Mouse (Mus musculus) kidney, adult 11 months (tissue): ENCODE data around the gene Eif1ad.
"Not testable (repeated sequence)": the region's sequence is repeated elsewhere in the genome, so short reads cannot be mapped to it uniquely, and the experiment has no call there.

Experiments used
- DNase-seq: peaks from one replicate; pipeline ENCODE4 v3.0.0; 2022

The Eif1ad gene

DNA sequence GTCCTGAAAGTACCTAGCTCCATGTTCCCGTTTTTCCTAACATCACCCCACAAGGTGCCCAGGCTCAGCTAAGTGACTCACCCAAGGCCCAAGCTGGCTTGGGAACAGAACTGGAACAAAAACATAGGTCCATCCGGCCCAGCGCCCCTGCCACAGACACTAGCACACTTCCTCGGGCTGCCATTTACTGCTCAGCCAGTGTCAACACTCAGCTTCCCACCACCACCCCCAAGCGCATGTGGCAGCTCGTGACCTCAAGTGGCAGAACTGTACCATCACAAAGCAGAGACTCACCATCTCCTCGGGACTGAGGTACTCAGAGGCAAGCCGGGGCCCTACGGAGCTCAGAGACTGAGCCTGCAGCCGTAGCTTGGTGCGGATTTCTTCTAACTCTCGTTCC, 16.8 kb downstream of the Eif1ad start:
- no peak for DNase-seq

- no peak for DNase-seq
Observed at GRCm38 (mm10) chr19:5384715-5385114, 18.2 kb downstream of the Eif1ad start.

DNA sequence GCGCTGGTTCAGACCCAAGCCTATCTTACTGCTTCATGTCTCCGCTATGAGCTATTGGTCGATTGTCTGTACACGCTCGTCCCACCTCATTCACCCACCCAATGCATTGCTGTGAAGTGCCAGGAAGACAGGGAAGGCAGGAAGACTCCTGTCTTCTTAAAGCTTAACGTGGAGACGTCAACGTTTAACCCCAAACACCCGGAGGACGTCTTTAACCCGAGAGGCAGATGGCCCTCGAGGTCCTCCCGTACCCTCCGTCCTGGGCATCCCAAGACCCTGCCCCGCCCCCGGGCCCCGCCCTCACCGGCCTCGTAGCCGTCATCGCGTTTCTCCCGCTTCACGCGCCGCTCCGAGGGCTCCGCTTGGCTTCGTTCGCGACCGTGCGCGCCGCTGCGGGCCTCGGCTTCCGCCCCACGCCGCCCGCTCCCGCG, 21.5 kb downstream of the Eif1ad start:
- no peak for DNase-seq

DNA sequence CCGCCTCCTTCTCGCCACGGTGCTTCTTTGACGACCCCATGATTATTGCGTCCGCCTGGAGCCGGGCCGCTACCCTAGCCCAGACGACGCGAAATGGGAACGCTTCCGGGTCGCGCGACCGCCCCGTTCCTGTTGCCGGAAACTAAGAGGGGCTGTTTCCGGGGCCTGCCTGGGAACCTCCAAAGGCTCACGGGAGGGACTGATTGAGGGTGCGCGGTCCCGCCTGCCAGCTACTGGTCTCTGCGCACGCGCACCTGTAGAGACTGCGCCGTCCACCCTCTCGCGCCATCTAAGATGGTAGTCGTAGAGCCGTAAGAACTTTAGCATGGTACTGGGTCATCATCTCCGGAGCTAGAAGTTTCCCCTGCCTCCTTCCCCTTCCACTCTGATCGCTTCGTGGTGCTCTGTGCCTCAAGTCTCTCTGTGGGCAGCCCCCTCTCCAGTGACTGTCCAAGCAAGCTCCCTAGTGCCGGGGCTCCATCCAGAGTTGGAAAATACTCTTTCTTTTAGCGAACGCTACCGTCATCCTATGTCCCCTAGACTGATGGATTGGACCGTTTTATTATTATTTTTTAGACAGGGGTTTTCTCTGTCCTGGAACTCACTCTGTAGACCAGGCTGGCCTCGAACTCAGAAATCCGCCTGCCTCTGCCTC, 22.2 kb downstream of the Eif1ad start, which contains the start of gene Sart1:
TSS of gene Sart1 (minus strand) at position 116 of the 655 bp plus-strand sequence.
- peak; percentile 96 for DNase-seq

GRCm38 (mm10) chr19:5389647-5390046, 23.1 kb downstream of the Eif1ad start:
- peak; percentile 34 for DNase-seq

DNA sequence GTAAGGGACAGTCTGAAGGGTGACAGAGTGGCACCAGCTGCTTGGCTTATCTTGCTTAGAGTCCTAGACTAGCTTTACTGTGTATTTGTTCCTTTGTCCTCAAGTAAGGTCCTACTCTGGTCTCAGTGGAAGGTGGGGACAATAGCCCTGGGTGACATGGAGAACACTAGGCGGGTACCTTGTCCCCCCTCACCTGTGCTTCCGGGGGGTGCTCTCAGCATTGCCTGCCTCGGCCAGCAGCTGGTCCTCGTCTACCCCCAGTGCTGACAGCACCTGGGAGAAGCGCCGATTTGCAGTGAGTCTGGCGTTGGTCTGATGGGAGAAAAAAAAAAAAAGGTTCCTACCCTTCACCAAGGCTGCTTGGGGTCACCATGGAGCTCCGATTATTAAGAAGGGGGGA, 23.9 kb downstream of the Eif1ad start:
- DNase-seq, result no peak

GRCm38 (mm10) chr19:5392892-5393291, 26.4 kb downstream of the Eif1ad start:
- DNase-seq, result peak; percentile 66

DNA sequence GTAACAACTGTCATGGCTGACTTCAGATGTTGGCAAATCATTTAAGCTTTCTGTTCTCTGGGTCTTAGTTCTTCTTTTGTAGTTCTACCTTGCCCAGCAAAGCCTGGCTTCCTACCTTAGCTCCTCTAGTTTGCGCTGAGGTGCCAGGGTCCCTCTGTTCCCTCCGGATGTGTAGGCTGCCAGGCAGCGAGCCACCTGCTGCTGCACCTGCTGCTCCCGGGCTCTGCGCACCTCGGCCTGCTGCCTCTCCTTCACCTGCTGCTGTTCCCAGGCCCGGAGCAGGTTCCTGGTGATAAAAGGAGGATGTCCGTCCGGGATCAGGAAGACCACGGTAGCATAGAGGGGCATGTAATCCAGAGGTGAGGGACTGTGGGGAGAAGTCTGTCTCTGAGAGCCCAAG, 27.6 kb downstream of the Eif1ad start:
- no peak for DNase-seq

GRCm38 (mm10) chr19:5395371-5395770, 28.8 kb downstream of the Eif1ad start:
- DNase-seq, result no peak

DNA sequence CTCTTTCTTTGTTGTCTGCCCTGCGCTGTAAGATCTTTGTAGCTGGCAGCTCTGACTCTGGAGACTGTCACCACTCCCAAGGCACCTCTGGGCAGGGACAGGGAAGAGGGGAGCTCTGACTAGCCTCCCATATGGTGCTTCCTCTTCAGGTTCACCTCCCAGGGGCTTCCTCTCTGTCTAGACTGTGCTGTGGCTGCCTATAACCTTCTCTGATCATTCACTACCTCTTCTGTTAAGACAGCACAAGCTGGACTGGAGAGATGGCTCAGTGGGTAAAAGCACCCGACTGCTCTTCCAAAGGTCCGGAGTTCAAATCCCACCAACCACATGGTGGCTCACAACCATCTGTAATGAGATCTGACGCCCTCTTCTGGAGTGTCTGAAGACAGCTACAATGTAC, 34.5 kb downstream of the Eif1ad start:
- not testable (repeated sequence) for DNase-seq

DNA sequence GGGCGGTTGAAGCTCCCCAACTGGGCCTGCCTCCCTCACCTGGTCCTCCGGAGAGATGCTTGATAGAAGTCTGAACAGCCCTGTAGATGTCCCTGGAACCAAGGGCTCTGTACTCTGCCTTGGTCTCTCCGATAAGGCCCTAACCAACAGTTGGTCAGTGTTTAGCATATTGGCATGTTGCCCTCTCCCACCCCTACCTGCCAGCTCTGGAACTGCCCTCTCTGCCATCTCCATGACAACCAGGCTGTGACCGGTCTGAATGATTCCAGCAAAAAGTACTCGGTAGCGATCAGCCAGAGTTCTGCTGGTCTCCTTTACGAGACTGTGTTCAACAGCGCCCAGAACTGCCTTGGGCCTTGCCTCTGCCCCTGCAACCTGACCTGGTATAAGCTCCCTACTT, 35.8 kb downstream of the Eif1ad start, which contains the start of gene Tsga10ip:
TSS of gene Tsga10ip (minus strand) at position 234 of the 400 bp plus-strand sequence.
- DNase-seq, result no peak

DNA sequence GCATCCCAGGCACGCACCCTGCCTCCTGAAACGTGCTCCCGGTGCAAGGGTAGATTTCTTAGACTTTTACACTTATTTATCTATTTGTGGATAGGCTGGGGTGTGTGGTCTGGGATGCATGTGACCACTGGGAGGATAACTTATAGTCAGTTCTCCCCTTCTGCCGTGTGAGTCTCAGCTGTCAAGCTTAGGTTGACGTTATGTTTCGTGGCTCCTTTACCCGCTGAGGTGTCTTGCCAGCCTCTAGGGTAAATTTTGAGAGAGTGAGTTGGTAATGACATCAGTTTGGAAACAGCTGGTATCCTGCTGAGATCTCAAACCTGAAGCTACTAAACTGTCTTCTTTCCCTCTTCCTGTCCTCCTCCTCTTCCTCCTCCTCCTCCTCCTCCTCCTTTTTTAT, 39.4 kb downstream of the Eif1ad start:
- no peak for DNase-seq

DNA sequence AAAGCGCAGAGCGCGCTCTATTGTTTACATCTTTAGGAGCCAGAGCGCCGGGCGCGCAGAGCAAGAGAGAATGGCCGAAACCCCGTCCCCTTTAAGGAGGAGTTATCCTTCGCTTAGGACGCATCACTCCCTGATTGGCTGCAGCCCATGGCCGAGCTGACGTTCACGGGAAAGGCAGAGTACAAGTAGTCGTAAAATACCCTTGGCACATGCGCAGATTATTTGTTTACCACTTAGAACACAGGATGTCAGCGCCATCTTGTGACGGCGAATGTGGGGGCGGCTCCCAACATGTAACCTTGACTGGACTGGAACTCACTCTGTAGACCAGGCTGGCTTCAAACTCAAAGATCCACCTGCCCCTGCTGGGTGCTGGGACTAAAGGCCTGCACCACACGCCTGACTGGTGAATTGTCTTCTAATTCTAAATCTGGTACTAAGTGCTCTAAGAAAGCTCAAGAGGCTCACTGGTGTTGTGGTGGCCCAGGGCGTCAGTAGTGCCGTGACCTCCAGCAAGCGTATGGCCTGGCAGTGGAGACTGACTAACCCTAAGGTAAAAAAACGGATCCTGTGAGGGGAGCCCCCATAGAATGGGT, 40.1 kb downstream of the Eif1ad start:
- peak; percentile 85 for DNase-seq

DNA sequence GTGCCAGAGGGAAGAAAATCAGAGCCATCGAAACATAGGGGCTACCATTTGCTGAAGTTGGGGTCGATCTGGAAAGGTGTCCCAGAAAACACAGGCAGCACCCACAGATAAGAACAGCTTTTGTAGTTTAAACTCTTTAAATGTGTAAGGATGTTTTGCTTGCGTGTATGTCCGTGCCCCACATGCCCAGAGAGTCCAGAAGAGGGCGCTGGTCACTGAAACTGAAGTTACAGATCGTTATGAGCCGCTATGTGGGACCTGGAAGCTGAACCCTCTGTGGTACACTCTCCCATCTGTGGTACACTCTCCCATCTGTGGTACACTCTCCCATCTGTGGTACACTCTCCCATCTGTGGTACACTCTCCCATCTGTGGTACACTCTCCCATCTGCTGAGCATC, 40.6 kb downstream of the Eif1ad start:
- peak; percentile 59 for DNase-seq

GRCm38 (mm10) chr19:5408057-5409001, 41.8 kb downstream of the Eif1ad start:
- peak; percentile 49 for DNase-seq

DNA sequence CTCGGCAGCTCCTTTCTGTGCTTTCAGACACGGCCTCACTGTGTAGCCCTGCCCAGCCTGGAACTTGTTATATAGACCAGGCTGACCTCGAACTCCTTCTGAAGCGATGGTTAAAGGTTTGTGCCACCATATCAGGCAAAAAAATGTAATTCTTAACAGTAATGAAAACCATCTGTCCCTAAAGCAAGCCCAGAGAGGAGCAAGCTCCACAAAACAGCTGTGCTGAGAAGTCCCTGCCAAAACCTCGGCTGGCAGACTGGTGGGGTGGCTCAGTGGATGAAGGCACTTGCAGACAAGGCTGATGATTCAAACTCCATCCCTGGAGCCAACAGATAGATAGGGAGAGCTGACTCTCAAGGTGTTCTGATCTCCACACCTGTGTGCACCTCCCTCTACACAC, 42.5 kb downstream of the Eif1ad start:
- no peak for DNase-seq

GRCm38 (mm10) chr19:5410641-5411040, 44.1 kb downstream of the Eif1ad start:
- no peak for DNase-seq

DNA sequence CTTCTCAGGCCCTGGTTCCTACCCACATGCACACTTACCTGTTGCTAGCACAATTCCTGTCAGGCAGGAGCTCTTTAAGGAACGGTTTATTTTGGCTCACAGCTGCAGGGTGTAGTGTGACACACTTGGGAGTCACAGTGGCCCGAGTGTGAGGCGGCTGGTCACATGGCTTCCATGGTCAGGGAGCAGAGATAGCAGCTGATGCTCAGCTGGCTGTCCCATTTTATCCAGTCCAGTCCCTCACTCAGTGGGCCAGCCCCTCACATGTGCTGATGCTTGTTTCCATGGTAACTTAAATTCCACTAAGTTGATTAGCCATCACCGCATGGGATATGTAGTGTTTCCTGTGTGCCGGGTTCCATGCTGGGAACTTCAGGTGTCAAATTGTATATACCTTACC, 45.4 kb downstream of the Eif1ad start:
- no peak for DNase-seq

DNA sequence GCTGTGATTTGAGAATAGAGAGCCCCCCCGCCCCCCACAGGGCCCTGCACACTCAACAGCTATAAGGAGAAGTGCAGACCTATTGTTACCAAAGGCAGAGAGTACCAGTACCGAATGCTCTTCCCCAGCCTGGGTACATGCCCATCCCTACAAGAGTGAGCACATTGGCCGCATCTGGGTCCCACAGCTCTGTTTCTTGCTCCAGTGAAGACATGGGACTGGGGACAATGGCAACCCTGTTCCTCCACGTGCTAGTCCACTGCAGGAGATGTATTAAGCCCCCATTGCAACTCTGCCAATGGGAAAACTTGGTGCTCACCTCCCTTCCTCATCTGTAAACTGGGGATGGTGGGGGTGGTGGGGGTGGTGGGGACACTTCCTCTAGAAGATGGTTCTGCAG, 47.3 kb downstream of the Eif1ad start:
- DNase-seq, result no peak

DNA sequence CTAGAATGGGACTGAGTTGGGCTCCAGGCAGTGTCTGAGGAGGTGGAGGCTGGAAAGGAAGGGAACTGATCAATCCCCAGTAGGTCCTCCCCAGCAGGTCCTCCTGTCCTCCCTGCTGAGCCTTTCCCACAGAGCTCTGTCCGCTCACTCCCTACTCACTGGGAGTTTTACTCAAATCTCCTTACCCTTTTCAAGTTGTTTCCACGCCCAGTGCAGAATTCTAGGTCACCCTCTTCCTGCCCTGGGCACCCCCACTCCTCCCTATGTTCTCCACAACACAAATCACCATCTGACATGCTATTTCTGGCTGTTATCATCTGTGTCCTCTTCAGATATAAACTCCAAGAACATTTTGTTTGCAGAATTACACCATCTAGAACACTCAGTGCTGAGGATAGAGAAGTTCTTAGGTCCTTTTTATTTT, 48.0 kb downstream of the Eif1ad start:
- DNase-seq, result peak; percentile 41

- no peak for DNase-seq
Observed at GRCm38 (mm10) chr19:5418750-5419466, 52.4 kb downstream of the Eif1ad start.

GRCm38 (mm10) chr19:5419630-5420029, 53.1 kb downstream of the Eif1ad start:
- DNase-seq, result no peak

DNA sequence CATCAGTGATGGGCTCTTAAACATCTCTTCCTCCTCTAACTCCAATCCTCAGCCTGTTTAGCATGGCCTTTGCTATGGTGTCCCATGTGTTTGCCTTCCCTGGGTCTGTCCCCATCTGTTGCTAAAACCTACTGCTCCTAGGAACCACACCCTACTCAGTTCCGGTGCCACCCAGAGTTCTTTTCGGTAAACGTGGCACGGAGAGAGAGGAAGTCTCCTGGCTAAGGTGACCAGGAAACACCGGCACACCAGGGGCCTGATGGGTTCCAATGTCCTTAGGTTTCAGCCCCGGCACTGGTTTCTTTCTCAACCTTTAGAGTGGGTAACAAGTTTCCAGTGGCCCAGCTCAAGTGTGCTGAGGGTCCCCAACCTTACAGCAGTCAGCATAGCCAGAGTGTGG, 54.0 kb downstream of the Eif1ad start:
- no peak for DNase-seq
